Mouse (Mus musculus) testis, adult 2 months (tissue): ENCODE results near the gene Lce1i.

ENCODE experiments used
- CTCF ChIP-seq: fragments of 200-500 bp; IDR thresholded peaks from 2 replicates; pipeline ENCODE4 v1.5.1; 2012; ENCODE audit warnings: low read depth, mild to moderate bottlenecking, inconsistent platforms, low read length, moderate library complexity; ENCODE audit not compliant: control insufficient read depth, insufficient read depth, insufficient replicate concordance
- POLR2A ChIP-seq: fragments of 200-500 bp; IDR thresholded peaks from 2 replicates; pipeline ENCODE4 v1.6.1; 2012; ENCODE audit warnings: low read depth, mild to moderate bottlenecking, inconsistent platforms, low read length, moderate library complexity; ENCODE audit not compliant: control insufficient read depth

- TF ChIP-seq CTCF = no peak
- TF ChIP-seq POLR2A = no peak
These were observed 48.4 kb upstream of the Lce1i start, which contains the start of gene Kprp for GRCm38 (mm10) chr3:92827108-92827507.
